Mouse (Mus musculus): ENCODE data around the gene 2610528J11Rik.
"Not testable (repeated sequence)": the region's sequence is repeated elsewhere in the genome, so short reads cannot be mapped to it uniquely, and the experiment has no call there.

2610528J11Rik gene

DNA sequence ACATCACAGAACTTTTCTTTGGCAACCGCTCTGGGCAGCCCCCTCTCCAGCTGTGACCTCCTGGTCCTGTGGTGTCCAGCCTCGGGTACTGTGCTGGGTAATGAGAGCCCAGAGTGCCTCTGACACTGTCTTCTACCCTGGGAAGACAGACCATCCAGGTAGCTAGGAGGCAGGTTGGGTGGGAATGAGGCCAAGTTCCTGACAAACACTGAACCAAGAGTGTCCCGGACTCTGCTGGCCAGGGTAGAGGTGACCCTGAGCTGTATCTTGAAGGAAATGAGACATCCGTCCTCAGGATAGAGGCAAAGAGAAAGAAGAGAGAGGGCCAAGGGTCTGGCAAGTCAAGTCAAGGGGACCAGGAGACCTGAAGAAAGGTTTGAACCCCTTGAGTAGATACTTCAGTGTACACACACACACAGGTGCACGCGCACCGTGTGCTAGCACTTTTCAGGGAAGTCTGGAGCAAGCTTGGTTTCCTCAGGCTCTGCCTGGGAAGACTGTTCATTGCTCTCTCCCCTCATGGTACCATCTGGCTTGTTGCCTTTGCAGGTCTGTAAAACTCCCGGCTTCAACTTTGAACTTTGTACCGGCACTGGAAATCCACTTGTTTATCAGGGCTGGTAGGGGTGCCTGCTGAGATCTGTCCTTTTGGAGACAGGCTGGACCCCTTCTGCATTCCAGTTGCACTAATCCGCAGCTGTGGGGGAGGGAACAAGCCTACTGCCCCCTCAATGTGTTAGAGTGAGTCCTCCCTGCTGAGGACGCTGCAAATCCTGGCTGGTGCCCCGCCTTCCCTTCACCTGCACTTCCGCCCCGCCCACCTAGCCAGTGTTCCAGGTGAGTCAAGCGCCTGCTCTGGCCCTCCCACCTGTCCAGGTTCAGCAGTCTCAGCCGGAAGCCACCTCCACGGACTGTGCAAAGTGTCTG, at the start of gene 2610528J11Rik:
2610528J11Rik (plus strand) TSS at position 592 of the 927 bp plus-strand sequence.
- DNase-seq: peak in 1 of 2 experiments; percentile 23

DNA sequence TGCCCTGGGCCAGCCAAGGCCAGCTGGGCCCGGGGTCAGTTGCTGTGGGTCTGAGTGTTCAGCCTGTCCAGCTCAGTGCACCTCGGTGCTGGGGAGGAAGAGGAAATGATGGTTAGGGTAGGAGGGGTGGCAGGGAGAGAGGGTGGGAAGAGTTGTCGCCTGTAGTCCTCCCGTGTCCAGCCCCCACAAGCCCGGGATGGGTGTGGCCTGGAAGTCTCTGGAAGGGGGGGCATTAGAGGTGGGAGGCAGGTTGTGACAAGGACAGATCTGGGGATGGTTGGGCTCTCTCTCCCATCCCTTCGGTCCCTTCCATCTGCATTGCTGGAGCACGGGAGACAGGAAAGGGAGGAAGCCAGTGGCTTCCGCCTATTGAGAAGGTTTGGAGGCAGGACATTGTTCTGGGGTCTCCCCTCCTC, 37.1 kb upstream of the 2610528J11Rik start, which contains the start of gene Tie1:
Tie1 (minus strand) TSS at position 345 of the 416 bp plus-strand sequence.
- no peak for DNase-seq

DNA sequence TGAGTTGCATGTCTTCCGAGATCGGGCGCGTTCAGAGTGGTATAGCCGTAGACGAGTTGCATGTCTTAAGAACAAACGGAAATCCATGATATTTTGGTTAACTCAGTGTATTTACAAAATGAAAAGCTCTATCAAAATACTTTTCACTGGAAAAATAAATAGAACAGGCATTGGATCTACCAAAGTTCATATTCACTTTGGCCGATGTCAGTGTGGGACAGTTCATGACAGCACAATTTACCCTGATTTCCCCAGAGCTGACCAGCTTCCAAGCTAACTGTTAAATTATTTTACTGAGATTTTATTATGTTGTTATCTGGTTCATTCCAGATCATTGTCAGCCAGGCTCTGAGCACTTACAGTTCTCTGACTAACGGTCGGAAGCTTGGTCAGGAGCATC, 36.3 kb upstream of the 2610528J11Rik start:
- DNase-seq: no peak

- DNase-seq: no peak
These were observed 26.6 kb upstream of the 2610528J11Rik start for GRCm38 (mm10) chr4:118500171-118500724.

- no peak for DNase-seq
These were observed 26.0 kb upstream of the 2610528J11Rik start for GRCm38 (mm10) chr4:118500792-118501191.

- no peak for DNase-seq
These were observed 21.2 kb upstream of the 2610528J11Rik start for GRCm38 (mm10) chr4:118505551-118505950.

DNA sequence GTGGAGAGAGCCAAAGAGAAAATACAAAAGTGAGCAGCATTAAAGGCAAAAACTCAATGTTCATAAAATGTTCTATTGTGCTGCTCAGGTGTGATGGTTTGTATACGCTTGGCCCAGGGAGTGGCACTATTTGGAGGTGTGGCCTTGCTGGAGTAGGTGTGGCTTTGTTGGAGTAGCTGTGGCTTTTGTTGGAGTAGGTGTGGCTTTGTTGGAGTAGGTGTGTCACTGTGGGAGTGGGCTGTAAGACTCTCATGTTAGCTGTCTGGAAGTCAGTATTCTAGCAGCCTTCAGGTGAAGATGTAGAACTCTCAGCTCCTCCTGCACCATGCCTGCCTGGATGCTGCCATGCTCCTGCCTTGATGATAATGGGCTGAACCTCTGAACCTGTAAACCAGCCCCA, 19.6 kb upstream of the 2610528J11Rik start:
- not testable (repeated sequence) for DNase-seq

- no peak for DNase-seq
These were observed 17.7 kb upstream of the 2610528J11Rik start for GRCm38 (mm10) chr4:118509050-118509449.

DNA sequence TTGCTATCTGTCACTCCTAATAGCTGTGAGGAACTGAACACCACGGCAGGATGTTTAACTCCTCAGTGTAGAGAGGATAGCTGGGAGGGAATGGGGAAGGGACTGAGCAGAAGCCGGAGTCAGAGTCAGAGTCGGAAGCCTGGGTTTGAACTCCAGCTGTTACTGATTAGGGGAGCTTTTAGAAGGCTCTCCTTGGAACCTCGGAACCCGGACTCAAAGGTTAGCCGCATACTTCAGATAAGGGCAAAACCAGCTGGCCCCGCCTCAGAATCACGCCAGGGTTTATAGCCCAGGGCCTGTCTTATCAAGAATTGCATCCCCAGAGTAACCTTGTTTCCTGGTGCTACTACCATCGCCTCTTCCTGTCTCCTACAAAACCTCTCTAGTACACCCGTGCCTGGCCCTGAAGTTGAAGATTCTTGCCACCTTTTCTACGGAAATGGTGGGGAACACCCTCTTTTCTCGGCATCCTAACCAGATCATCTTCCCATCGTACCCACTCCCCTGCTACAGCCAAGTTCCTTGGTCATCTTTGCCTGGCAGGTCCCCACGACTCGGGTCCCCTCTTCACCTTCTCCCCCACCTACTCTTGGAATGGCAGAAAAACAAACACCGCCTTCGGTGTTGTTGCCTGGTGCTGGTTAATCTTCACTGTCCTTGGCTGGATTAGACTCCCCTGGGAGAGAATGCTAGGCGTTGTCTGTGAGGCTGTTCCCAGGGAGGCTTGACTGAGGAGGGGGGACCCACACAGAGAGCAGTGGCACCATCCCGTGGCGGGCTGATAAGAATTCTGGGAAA, 9.9 kb upstream of the 2610528J11Rik start:
- DNase-seq: no peak

DNA sequence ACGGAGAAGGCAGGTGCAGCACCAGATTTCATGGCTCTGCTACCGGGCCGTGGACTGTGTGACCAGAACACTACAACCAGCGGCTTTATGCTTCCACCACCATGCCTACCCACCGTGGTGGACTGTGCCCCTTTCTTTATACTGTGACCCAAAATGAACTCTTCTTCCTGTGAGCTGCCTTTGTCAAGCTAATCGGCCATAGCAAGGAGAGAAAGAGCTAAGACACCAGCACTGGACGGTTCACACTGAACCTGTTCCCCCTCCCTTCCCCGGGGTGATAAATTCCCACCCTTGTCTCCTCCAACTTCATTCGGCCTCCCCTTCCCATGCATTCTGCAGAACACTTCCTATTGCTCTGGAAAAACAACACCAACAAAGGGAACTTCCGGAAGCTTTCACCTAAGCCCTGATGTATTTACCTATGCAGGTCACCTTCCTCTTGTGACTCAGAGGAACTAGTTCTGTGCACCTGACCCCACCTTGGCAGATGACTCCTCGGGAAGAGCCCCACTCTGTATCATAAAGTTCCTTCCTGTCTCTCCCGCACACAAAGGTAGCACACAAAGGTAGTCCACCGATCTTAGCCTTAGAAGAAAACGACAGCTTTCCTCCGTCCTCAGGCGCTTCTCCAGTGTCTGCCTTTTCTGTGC, 9.2 kb upstream of the 2610528J11Rik start:
- DNase-seq: no peak

DNA sequence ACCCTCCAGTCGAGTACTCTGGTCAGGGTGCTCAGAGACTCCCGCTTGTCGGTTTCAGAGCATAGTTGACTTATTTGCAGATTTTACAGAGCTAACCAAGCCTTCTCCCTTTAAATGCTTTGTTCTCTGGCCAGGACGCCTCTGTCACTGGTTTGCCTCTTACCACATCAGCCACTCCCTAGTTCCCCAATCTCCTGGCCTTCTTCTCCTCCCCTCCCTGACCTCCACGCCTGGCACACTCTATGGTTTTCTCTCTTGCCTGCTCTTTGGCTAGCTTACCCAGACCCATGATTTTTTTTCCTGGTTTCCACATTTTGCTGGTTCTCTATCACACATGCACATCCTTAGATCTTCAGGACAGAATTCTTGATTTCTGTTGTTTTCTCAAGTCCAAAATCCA, 8.6 kb upstream of the 2610528J11Rik start:
- DNase-seq: no peak

DNA sequence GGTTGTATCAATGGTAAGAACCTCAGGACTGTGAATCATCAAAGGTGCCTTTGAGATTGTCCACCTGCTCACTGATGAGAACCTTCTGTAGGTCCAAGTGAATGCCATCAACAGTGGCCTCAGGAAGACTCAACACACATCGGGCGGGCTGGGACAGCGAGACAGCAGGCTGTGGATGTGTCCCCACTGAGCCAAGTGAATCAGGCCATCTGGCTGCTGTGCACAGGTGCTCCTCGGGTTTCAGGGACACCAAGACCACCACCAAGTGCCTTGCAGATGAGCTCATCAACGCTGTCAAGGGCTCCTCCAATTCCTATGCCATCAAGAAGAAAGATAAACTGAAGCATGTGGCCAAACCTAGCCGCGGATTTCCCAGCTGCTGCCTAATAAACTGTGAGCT, 4.6 kb upstream of the 2610528J11Rik start:
- DNase-seq: no peak

GRCm38 (mm10) chr4:118523976-118524375, 2.8 kb upstream of the 2610528J11Rik start:
- no peak for DNase-seq

GRCm38 (mm10) chr4:118525779-118526178, 1.0 kb upstream of the 2610528J11Rik start:
- DNase-seq: no peak

- DNase-seq: no peak
These were observed 509 bp downstream of the 2610528J11Rik start for GRCm38 (mm10) chr4:118527335-118527681.

GRCm38 (mm10) chr4:118527720-118528119, 921 bp downstream of the 2610528J11Rik start:
- no peak for DNase-seq

- DNase-seq: no peak
These were observed 5.9 kb downstream of the 2610528J11Rik start for GRCm38 (mm10) chr4:118532663-118533062.

DNA sequence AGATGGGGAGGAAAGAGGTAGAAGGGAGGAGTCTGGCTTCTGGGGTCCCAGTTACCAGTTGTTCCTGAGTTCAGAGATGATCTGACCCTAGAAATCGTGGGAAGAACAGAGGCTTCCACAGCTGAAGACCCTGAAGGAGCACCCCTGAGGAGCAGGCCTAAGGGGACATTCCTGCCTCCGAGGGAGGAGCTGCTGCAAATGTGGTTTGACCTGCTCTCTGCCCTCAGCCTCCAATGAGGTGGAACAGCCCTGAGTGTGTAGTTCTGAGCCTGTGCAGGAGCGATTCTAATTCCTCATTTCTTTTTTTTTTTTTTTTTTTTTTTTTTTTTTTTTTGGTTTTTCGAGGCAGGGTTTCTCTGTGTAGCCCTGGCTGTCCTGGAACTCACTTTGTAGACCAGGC, 6.4 kb downstream of the 2610528J11Rik start:
- DNase-seq: no peak

DNA sequence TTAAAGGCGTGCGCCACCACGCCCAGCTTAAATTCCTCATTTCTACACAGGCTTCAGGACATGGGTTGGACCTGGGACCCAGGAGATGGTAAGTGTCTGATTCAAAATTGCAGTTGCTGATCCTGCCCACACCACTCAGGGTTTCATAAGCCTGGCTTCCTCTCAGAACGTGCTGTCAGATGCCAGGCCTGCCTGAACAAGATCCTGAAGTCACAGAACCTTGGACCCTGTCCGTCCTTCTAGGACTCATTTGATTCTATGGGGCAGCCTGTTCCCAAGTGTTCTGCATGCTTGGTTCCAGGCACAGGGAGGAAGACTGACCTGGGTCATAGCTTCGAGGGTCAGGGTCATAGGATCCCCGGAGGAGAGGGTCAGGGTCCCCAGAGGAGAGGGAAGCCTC, 6.8 kb downstream of the 2610528J11Rik start:
- DNase-seq: no peak

DNA sequence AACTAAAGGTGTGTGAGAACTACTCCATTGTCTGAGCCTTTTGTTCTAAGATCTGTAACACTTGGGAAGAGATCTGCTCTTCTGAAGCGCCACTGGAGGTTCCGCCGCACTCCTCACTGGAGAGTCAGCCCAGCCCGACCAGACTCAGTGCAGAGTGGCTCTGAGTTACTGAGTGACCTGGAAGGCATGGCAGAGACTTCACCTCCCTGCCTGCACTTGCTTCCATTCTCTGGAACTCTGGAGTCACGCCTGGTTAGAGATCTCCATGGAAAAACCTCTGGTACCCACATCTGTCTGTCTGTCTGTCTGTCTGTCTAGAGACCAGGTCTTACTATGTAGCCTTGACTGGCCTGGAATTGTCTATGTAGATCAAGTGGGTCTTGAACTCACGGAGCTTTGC, 8.8 kb downstream of the 2610528J11Rik start:
- DNase-seq: no peak

GRCm38 (mm10) chr4:118537801-118538200, 11.0 kb downstream of the 2610528J11Rik start:
- DNase-seq: no peak

- no peak for DNase-seq
These were observed 13.1 kb downstream of the 2610528J11Rik start for GRCm38 (mm10) chr4:118539904-118540303.

All from thymus, postnatal 36 days (tissue).